Mouse (Mus musculus) adipocyte (in vitro differentiated cells): Measurements from ENCODE around the gene Ppard.
"Not testable (repeated sequence)": the region's sequence is repeated elsewhere in the genome, so short reads cannot be mapped to it uniquely, and the experiment has no call there.

Experiments used
- DNase-seq: peaks from one replicate; pipeline ENCODE4 v3.0.0-alpha.2; 2016; ENCODE audit warnings: low spot score

The Ppard gene

GRCm38 (mm10) chr17:28232475-28233060, at the start of gene Ppard:
TSS of gene Ppard (plus strand) at chr17:28232700.
- peak; percentile 99 for DNase-seq

- no peak for DNase-seq
Observed at GRCm38 (mm10) chr17:28184971-28185638, 47.4 kb upstream of the Ppard start.

DNA sequence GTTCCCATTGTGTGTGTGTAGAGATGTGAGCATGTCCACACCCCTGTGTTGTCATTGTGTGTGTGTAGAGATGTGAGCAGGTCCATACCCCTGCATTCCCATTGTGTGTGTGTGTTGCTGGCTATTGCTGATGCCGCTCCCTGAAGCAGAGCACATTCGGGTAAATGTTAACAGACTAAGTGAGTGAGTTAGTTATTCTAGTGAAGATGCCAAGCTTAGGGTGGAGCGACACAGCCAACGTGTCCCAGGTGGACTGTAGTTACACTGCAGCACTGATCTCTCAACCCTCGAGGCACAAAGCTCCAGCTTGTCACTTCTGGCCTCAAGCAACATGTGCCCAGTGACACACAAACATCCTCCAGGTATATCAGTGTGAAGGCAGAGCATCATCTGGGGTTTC, 44.2 kb upstream of the Ppard start:
- no peak for DNase-seq

GRCm38 (mm10) chr17:28192754-28193153, 39.7 kb upstream of the Ppard start:
- no peak for DNase-seq

DNA sequence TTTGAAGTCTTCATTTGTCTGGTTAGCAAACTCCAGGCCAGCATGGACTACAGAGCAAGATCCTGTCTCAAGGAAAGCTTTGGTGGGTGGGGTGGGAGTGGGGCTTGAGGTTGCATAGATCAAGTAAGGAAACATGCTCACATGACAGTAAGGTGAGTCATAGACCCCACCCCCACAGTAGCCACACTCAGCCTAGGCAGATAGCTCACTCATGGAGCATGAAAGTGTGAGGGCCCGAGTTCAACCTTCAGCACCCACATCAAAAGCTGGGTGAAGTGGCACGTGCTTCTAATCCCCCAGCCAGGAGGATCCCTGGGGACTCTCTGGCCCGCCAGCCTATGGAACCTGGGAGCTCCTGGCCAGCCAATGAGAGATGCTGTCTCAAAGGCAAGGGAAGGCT, 38.9 kb upstream of the Ppard start:
- no peak for DNase-seq

DNA sequence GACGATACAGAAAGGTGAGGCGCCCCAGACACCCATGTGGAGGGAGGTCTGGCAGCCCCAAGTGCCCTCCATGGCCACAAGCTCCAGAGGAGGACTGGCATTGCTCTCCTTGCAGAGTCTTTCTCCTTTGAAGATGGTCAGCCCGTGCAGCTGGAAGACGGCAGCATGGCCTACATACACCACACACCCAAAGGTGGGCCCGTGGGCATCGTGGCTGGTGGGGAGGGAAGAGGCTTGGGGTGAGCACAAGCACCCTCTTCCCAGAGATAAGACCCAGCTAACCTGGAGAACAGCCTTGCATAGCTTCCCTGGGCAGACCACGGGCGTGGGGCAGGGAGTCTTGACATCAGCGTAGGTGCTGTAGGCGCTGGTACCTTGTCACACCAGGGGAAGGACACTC, 37.5 kb upstream of the Ppard start:
- DNase-seq, result no peak

- no peak for DNase-seq
Observed at GRCm38 (mm10) chr17:28197646-28198045, 34.9 kb upstream of the Ppard start.

GRCm38 (mm10) chr17:28201982-28202381, 30.5 kb upstream of the Ppard start:
- no peak for DNase-seq

DNA sequence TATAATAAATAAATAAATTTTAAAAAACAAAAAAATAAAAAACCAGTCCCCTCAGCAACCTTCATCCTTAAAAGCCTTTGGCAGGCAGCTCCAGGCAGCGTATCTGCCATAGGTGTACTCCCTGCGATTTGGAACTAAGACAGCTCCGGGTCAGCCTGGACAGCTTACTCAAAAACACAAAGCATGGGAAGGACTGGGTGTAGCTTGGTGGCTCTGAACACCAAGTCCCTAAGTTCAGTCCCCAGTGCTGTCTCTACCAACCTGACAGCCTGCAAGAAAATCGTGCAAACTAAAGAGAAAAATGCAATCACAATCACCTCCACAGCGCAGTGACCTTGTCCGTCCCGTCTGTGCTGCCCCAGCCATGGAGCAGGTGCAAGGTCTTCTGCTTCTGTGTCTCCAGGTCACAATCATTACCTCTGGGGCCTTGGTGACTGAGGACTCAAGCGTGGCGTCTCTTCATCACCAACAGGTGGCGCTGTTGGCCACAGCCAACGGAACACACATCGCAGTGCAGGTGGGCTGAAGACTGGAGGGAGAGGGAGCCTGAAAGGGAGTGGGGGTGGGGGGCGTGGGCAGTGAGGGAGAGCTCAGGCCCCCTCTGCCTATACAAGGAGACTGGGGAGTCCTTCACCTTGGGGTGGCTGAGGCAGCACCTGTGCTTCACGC, 28.3 kb upstream of the Ppard start:
- peak; percentile 46 for DNase-seq

- DNase-seq, result no peak
Observed at GRCm38 (mm10) chr17:28205443-28205842, 27.1 kb upstream of the Ppard start.

GRCm38 (mm10) chr17:28207092-28207491, 25.4 kb upstream of the Ppard start:
- no peak for DNase-seq

DNA sequence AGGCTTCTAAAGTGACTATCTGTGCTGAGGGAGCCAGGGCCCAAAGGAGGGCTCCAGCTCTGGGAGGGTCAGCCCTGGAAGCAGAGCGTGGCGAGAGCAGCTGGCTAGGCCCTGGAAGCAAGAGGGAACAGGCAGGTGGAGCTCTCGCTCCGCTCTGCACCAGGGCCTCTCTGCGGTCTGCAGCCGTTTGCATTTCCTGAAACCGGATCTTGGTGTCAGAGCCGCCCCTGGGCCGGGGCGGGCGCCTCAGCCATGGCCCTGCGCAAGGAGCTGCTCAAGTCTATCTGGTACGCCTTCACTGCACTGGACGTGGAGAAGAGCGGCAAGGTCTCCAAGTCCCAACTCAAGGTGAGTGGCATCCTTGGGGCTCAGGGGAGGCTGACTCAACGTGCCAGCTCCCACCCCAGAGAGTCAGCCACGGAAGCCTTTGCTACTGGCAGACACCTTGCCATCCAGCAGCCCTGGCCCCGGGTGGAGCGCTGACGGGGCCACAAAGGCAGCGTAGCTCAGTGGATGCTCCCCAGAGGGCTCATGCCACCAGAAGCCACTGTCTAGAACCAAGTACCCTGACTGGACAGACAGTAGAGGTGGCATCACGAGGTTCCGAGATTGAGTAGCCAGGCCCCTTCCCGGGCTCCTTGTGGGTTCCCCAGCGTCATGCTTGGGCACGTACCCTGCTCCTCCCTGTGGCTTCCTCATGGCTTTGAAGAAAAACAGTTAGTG, 24.7 kb upstream of the Ppard start, which contains the start of gene Def6:
Def6 (plus strand) TSS at position 188 of the 723 bp plus-strand sequence.
- no peak for DNase-seq

GRCm38 (mm10) chr17:28208314-28208612, 24.2 kb upstream of the Ppard start:
- DNase-seq, result no peak

DNA sequence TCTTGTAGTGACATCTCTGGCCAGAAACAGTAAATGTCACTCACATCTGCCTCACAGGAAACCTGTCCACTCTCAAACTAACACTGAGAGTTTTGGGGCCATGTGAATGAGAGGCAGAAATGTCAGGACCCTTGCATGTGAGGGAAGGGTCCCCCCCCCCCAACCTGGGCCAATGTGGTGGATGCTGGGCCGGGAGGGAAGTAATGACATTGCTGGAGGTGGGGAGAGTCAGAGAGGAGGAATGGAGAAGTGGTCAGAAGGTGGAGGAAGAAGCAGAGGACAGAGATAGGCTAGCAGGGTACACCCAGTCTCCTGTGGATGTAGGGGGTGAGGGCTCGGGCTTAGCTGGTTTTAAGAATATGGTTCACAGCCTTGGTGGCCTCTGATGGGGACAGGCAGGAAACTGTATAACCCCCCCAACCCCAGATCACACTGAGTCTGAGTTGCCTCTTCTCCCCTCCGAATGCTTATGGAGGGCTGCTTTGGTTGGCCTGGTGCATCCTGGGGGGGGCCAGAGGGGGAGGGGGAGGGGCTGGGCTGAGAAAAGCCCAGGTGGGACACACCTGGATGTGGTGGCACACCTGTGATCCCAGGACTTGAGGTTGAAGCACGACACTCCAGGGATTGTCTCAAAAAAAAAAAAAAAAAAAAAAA, 22.9 kb upstream of the Ppard start:
- DNase-seq, result no peak

GRCm38 (mm10) chr17:28211921-28212341, 20.6 kb upstream of the Ppard start:
- no peak for DNase-seq

DNA sequence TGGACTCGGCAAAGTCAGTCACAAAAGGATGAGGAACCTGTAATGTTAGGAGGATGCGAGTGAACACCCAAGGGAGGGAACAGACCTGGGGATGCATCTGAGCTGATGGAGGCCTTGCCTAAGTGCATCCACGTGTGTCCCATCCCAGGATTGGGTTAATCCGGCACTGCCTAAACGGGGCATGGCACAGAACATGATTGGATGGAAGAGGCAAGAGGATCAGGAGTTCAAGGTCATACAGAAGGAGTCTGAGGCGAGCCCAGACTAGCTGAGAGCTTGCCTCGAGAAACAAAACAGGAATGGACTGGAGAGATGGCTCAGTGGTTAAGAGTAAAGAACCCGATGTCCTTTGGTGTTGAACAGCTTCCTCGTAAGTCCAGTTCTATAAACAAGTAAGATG, 20.1 kb upstream of the Ppard start:
- no peak for DNase-seq

DNA sequence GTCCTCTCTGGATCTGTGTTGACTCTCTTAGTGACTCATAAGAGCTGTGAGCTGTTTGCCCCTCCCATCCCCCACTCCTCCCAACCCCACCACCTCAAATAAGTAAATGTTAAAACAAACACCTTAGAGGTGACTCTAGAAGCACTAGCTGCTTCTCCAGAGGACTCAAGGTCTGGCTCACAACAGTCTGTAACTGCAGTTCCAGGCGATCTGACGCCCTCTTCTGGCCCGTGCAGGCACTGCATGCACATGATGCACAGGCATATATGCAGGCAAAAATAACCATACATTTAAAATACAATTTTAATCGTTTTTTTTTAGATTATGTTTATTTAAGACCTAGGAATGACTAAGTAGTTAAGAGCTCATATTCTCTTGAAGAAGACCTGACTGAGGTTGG, 19.3 kb upstream of the Ppard start:
- DNase-seq, result no peak

DNA sequence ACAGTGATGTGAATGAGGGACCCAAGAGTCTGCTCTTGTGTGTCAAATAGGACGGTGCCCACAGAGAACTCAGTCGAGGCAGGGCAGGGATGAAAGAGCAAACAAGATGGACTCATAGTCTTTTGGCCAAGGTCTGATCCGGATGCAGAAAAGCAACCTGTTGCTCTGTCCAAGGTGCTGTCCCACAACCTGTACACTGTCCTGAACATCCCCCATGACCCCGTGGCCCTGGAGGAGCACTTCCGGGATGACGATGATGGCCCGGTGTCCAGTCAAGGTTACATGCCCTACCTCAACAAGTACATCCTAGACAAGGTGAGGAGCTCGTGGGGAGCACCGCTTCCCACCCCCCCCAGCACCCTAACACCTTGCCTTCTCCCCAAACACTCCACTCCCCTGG, 15.7 kb upstream of the Ppard start:
- DNase-seq, result no peak

GRCm38 (mm10) chr17:28217721-28218649, 14.5 kb upstream of the Ppard start:
- DNase-seq, result no peak

- not testable (repeated sequence) for DNase-seq
Observed at GRCm38 (mm10) chr17:28222463-28222862, 10.0 kb upstream of the Ppard start.
